Mouse (Mus musculus): Measurements from ENCODE around the gene Tirap. TPM values are rescaled to one million over a fixed set of nuclear protein-coding genes. Genes with fewer than 3 reads are reported as not detected.

Tirap gene
- 4.0 and 4.9 TPM in 2 replicates for polyA plus RNA-seq (2014; fragmentation: Nextera tagmentation; extraction: Ambion mirVana)

DNA sequence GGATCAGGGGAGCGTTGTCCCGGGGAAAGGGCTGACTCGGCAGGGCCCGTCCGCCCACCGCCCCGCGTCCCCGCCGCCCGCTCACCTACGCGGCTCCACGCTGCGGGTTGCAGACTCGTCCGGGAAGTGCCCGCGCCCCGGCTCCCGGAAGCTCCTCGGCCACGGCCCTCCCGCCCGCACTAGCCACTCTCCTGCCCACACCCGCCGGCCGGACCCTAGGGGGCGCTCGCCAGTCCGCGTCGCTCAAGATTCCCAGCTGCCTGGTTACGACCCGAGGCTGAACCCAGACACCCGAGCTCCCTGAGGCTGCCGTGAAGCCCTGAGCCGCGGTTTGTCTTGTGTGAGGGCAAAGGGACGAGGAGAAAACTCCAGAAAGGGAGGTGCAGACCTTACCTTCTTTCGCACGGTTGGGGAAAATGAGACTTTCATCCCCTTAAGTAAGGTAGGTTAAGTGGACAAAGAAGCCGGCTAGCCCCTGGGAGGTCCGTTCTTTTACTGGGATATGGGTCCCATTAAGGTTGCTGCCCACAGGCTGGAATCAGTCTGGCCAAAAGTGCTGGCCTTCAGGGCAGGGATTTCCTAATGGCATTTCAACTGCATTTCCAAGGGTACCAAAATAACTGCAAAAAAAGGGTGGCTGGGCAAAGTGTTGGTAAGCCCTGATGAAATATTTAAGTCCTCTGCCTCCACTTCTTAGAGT lies at the start of gene Tirap, which contains the start of gene Srpr:
Tirap (minus strand) TSS at position 520 of the 700 bp plus-strand sequence.
Srpr (plus strand) TSS at position 404 of the 700 bp plus-strand sequence.
- under 1% methylated on average over 40 of the region's 44 CpGs for WGBS
- Histone ChIP-seq H3K9me3 (ENCODE audit: control insufficient read depth, low read length) (no peaks in the 10 kb centered on the region), H3K4me1 (replicated peaks; ENCODE audit: control insufficient read depth, insufficient read depth, low read length) (peaks cover 9% of the 10 kb centered on the region; the same call in 1 of the 2 replicates), H3K27me3 (ENCODE audit: control insufficient read depth, insufficient read depth, low read length) (no peaks in the 10 kb centered on the region), H3K36me3 (replicated peaks; ENCODE audit: control insufficient read depth, insufficient read depth) (peaks cover 15% of the 10 kb centered on the region), H3K9ac (peak within 1 kb of the TSS; percentile 62), H3K4me3 (replicated peaks; ENCODE audit: low read length) (peak within 1 kb of the TSS; percentile 49), H3K27ac (peak within 1 kb of the TSS; percentile 46; the same call in 1 of the 2 replicates), H3K4me2 (replicated peaks) (peak within 1 kb of the TSS; percentile 75)
- ATAC-seq (ENCODE audit: low FRiP score) (peak; percentile 86), DNase-seq (ENCODE audit: low spot score) (peak; percentile 80)

DNA sequence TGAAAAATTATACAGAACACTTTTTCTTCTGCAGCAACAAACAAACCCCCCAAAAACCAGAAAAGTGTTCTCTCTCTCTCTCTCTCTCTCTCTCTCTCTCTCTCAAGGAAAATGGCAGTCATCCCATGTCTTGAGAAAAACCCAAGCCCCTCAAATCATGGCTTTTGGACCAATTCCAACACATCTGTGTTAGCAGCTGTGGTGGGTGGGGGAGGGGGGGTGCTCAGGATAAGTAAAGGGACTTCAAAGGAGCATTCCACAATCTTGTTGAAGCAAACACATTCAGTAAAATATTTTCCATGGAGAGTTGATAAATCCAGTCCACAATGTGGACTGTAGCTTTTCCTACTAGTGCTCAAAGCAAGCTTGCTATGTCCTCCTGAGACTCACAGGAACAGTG lies 49.4 kb upstream of the Tirap start:
- no peaks in the 10 kb centered on the region for H3K4me1 ChIP-seq (replicated peaks; ENCODE audit: control insufficient read depth, insufficient read depth, low read length)
- no peak for DNase-seq (ENCODE audit: low spot score)
- H3K27me3 ChIP-seq (ENCODE audit: control insufficient read depth, insufficient read depth, low read length) = no peaks in the 10 kb centered on the region
- H3K9me3 ChIP-seq (ENCODE audit: control insufficient read depth, low read length) = no peaks in the 10 kb centered on the region
- H3K36me3 ChIP-seq (replicated peaks; ENCODE audit: control insufficient read depth, insufficient read depth) = 0 out of 2 replicates have a peak, but pooled peaks cover 4% of the 10 kb centered on the region
- H3K4me3 ChIP-seq (replicated peaks; ENCODE audit: low read length) = no peak overlapping the region
- ATAC-seq (ENCODE audit: low FRiP score) = no peak
- H3K27ac ChIP-seq = no peak overlapping the region
- H3K4me2 ChIP-seq (replicated peaks) = no peak overlapping the region
- no peak overlapping the region for H3K9ac ChIP-seq

DNA sequence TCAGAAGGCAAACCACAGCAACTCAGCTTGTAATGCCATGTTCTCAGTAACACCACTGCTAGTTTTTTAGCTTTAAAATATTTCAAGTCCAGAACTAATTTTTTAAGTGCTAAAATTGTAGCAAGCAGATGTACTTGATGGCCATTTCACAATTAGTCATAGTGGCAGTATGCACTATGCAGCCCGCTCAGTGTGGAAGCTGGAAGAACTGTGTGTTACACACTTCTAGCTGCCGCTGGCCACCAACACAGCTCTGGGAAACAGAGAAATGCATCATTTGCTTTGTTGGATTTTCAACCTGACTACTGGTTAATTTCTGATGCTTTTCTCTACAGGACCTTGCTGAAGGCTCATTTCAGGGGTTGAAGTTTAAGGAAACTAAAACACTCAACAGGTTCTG lies 47.3 kb upstream of the Tirap start:
- Histone ChIP-seq H3K4me2 (replicated peaks) (no peak overlapping the region), H3K4me3 (replicated peaks; ENCODE audit: low read length) (no peak overlapping the region), H3K36me3 (replicated peaks; ENCODE audit: control insufficient read depth, insufficient read depth) (0 out of 2 replicates have a peak, but pooled peaks cover 10% of the 10 kb centered on the region), H3K4me1 (replicated peaks; ENCODE audit: control insufficient read depth, insufficient read depth, low read length) (no peaks in the 10 kb centered on the region), H3K27ac (no peak overlapping the region), H3K9me3 (ENCODE audit: control insufficient read depth, low read length) (no peaks in the 10 kb centered on the region), H3K27me3 (ENCODE audit: control insufficient read depth, insufficient read depth, low read length) (no peaks in the 10 kb centered on the region), H3K9ac (no peak overlapping the region)
- DNase-seq (ENCODE audit: low spot score) = no peak
- no peak for ATAC-seq (ENCODE audit: low FRiP score)
- 94% methylated on average over 2 of the region's 2 CpGs for WGBS

- Histone ChIP-seq H3K27me3 (ENCODE audit: control insufficient read depth, insufficient read depth, low read length) (no peaks in the 10 kb centered on the region), H3K4me1 (replicated peaks; ENCODE audit: control insufficient read depth, insufficient read depth, low read length) (no peaks in the 10 kb centered on the region), H3K36me3 (replicated peaks; ENCODE audit: control insufficient read depth, insufficient read depth) (peaks cover 17% of the 10 kb centered on the region), H3K4me3 (replicated peaks; ENCODE audit: low read length) (no peak overlapping the region), H3K4me2 (replicated peaks) (no peak overlapping the region), H3K9me3 (ENCODE audit: control insufficient read depth, low read length) (no peaks in the 10 kb centered on the region), H3K9ac (no peak overlapping the region), H3K27ac (no peak overlapping the region)
- ATAC-seq (ENCODE audit: low FRiP score) (no peak), DNase-seq (ENCODE audit: low spot score) (no peak)
- WGBS = 64% methylated on average over 1 of the region's 1 CpGs
Measured at GRCm38 (mm10) chr9:35239734-35240133, 39.6 kb upstream of the Tirap start.

GRCm38 (mm10) chr9:35238915-35239571 lies 39.0 kb upstream of the Tirap start:
- H3K36me3 ChIP-seq (replicated peaks; ENCODE audit: control insufficient read depth, insufficient read depth) = peaks cover 23% of the 10 kb centered on the region
- no peak overlapping the region for H3K27ac ChIP-seq
- no peaks in the 10 kb centered on the region for H3K27me3 ChIP-seq (ENCODE audit: control insufficient read depth, insufficient read depth, low read length)
- ATAC-seq (ENCODE audit: low FRiP score) (no peak), DNase-seq (ENCODE audit: low spot score) (no peak)
- no peaks in the 10 kb centered on the region for H3K9me3 ChIP-seq (ENCODE audit: control insufficient read depth, low read length)
- no peak overlapping the region for H3K4me2 ChIP-seq (replicated peaks)
- H3K9ac ChIP-seq = no peak overlapping the region
- no peaks in the 10 kb centered on the region for H3K4me1 ChIP-seq (replicated peaks; ENCODE audit: control insufficient read depth, insufficient read depth, low read length)
- WGBS = 85% methylated on average over 6 of the region's 6 CpGs
- H3K4me3 ChIP-seq (replicated peaks; ENCODE audit: low read length) = no peak overlapping the region

GRCm38 (mm10) chr9:35238371-35238770 lies 38.3 kb upstream of the Tirap start:
- H3K27ac ChIP-seq = no peak overlapping the region
- H3K4me1 ChIP-seq (replicated peaks; ENCODE audit: control insufficient read depth, insufficient read depth, low read length) = no peaks in the 10 kb centered on the region
- no peak for DNase-seq (ENCODE audit: low spot score)
- H3K4me3 ChIP-seq (replicated peaks; ENCODE audit: low read length) = no peak overlapping the region
- H3K4me2 ChIP-seq (replicated peaks) = no peak overlapping the region
- no peak for ATAC-seq (ENCODE audit: low FRiP score)
- H3K27me3 ChIP-seq (ENCODE audit: control insufficient read depth, insufficient read depth, low read length) = no peaks in the 10 kb centered on the region
- no peak overlapping the region for H3K9ac ChIP-seq
- whole genome bisulfite sequencing = 90% methylated on average over 1 of the region's 1 CpGs
- no peaks in the 10 kb centered on the region for H3K9me3 ChIP-seq (ENCODE audit: control insufficient read depth, low read length)
- peaks cover 23% of the 10 kb centered on the region for H3K36me3 ChIP-seq (replicated peaks; ENCODE audit: control insufficient read depth, insufficient read depth)

- ATAC-seq (ENCODE audit: low FRiP score) = no peak
- H3K36me3 ChIP-seq (replicated peaks; ENCODE audit: control insufficient read depth, insufficient read depth) = peaks cover 42% of the 10 kb centered on the region
Measured at GRCm38 (mm10) chr9:35235996-35236395, 35.9 kb upstream of the Tirap start.

DNA sequence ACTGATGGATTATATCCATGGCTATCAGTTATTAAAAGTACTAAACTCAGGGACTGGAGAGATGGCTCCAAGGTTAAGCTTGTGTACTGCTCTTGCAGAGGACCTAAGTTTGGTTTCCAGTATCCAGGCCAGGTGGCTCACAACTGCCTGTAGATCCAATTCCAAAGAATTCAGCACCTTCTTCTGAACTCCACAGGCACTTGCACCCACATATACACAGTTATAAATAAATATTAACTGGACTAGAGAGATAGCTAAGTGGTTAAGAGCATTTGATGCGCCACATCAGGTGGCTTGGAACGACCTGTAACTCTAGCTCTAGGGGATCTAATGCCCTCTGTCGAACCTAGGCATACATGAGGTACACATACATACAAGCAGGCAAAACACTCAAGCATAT lies 28.6 kb upstream of the Tirap start:
- no peak for DNase-seq (ENCODE audit: low spot score)
- H3K4me3 ChIP-seq (replicated peaks; ENCODE audit: low read length) = no peak overlapping the region
- H3K4me2 ChIP-seq (replicated peaks) = no peak overlapping the region
- H3K4me1 ChIP-seq (replicated peaks; ENCODE audit: control insufficient read depth, insufficient read depth, low read length) = no peaks in the 10 kb centered on the region
- no peak for ATAC-seq (ENCODE audit: low FRiP score)
- H3K27me3 ChIP-seq (ENCODE audit: control insufficient read depth, insufficient read depth, low read length) = no peaks in the 10 kb centered on the region
- H3K9ac ChIP-seq = no peak overlapping the region
- WGBS = 95% methylated on average over 3 of the region's 3 CpGs
- peaks cover 55% of the 10 kb centered on the region for H3K36me3 ChIP-seq (replicated peaks; ENCODE audit: control insufficient read depth, insufficient read depth)
- no peak overlapping the region for H3K27ac ChIP-seq
- no peaks in the 10 kb centered on the region for H3K9me3 ChIP-seq (ENCODE audit: control insufficient read depth, low read length)

More at GRCm38 (mm10) chr9:35235996-35236395, 35.9 kb upstream of the Tirap start:
- no peak for DNase-seq (ENCODE audit: low spot score)
- H3K27ac ChIP-seq = no peak overlapping the region
- H3K27me3 ChIP-seq (ENCODE audit: control insufficient read depth, insufficient read depth, low read length) = no peaks in the 10 kb centered on the region
- no peaks in the 10 kb centered on the region for H3K9me3 ChIP-seq (ENCODE audit: control insufficient read depth, low read length)
- H3K4me2 ChIP-seq (replicated peaks) = no peak overlapping the region
- WGBS = 53% methylated on average over 3 of the region's 3 CpGs
- H3K4me1 ChIP-seq (replicated peaks; ENCODE audit: control insufficient read depth, insufficient read depth, low read length) = no peaks in the 10 kb centered on the region
- H3K9ac ChIP-seq = no peak overlapping the region
- H3K4me3 ChIP-seq (replicated peaks; ENCODE audit: low read length) = no peak overlapping the region

DNA sequence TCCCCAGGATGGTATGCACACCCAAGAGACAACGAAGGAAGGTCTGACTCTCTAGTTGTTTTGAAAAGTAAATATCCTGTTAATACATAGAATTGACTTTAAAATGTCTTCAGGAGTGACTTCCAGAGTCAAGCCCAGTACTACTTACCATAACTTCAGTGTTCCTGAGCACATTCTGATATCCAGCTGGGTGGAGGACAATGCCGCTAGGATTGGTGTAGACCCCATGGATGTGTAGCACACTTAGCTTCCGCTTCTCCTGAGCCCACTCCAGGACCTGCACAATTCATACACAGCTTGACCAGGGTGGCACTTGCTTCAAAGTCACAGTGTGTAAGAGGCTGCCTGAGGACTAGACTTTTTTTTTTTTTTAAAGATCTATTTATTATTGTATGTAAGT lies 23.4 kb upstream of the Tirap start:
- no peak overlapping the region for H3K9ac ChIP-seq
- no peak overlapping the region for H3K4me2 ChIP-seq (replicated peaks)
- no peak overlapping the region for H3K4me3 ChIP-seq (replicated peaks; ENCODE audit: low read length)
- H3K27me3 ChIP-seq (ENCODE audit: control insufficient read depth, insufficient read depth, low read length) = no peaks in the 10 kb centered on the region
- no peaks in the 10 kb centered on the region for H3K9me3 ChIP-seq (ENCODE audit: control insufficient read depth, low read length)
- peaks cover 82% of the 10 kb centered on the region for H3K36me3 ChIP-seq (replicated peaks; ENCODE audit: control insufficient read depth, insufficient read depth)
- ATAC-seq (ENCODE audit: low FRiP score) (no peak), DNase-seq (ENCODE audit: low spot score) (no peak)
- 93% methylated on average over 3 of the region's 3 CpGs for WGBS
- no peaks in the 10 kb centered on the region for H3K4me1 ChIP-seq (replicated peaks; ENCODE audit: control insufficient read depth, insufficient read depth, low read length)
- H3K27ac ChIP-seq = no peak overlapping the region

Data from hindbrain, embryonic 14.5 days (tissue).